Mouse (Mus musculus) kidney, postnatal 0 days (tissue): ENCODE data around the gene Slc25a42. TPM values are rescaled to one million over a fixed set of nuclear protein-coding genes. Genes with fewer than 3 reads are reported as not detected.
A peak's percentile ranks its signal among the peaks of the same experiment; 100 is the strongest.

Source experiments
- ATAC-seq: fragments of 200-750 bp; cut with Nextera tagmentation; replicated peaks from 2 replicates; pipeline ENCODE4 v1.8.0; 2017; ENCODE audit warnings: low read depth, moderate number of reproducible peaks, moderate TSS enrichment, moderate library complexity; ENCODE audit not compliant: low FRiP score
- DNase-seq: peaks from one replicate; pipeline ENCODE4 v3.0.0-alpha.2; 2016; ENCODE audit warnings: low spot score
- H3K27ac ChIP-seq: fragments of 300-500 bp; sonication (generic); 2 replicates; pipeline ENCODE4 v1.5.1; 2014; ENCODE audit warnings: mild to moderate bottlenecking
- H3K27me3 ChIP-seq: fragments of 300-500 bp; sonication (generic); 2 replicates; pipeline ENCODE4 v1.6.1; 2014; ENCODE audit warnings: low read length, mixed read lengths; ENCODE audit not compliant: insufficient read depth
- H3K36me3 ChIP-seq: fragments of 300-500 bp; sonication (generic); 2 replicates; pipeline ENCODE4 v1.6.1; 2014; ENCODE audit warnings: low read length, mixed read lengths; ENCODE audit not compliant: insufficient read depth
- H3K4me1 ChIP-seq: fragments of 300-500 bp; sonication (generic); replicated peaks from 2 replicates; pipeline ENCODE4 v1.6.1; 2014; ENCODE audit warnings: antibody characterized with exemption, low read length, mixed read lengths; ENCODE audit not compliant: insufficient read depth
- H3K4me2 ChIP-seq: fragments of 300-500 bp; sonication (generic); 2 replicates; pipeline ENCODE4 v1.6.1; 2014; ENCODE audit warnings: mild to moderate bottlenecking, low read length, moderate library complexity, mixed read lengths
- H3K4me3 ChIP-seq: fragments of 300-500 bp; sonication (generic); replicated peaks from 2 replicates; pipeline ENCODE4 v1.5.1; 2014; ENCODE audit warnings: low read depth, low read length
- H3K9ac ChIP-seq: fragments of 300-500 bp; sonication (generic); 2 replicates; pipeline ENCODE4 v1.6.1; 2014; ENCODE audit warnings: low read depth, low read length
- H3K9me3 ChIP-seq: fragments of 300-500 bp; sonication (generic); replicated peaks from 2 replicates; pipeline ENCODE4 v1.6.1; 2016; ENCODE audit warnings: low read length, inconsistent platforms, mixed read lengths
- CTCF ChIP-seq: IDR thresholded peaks from 2 replicates; pipeline ENCODE4 v1.5.1; 2016; ENCODE audit warnings: antibody characterized with exemption, low read depth, mild to moderate bottlenecking, moderate library complexity
- WGBS: fragments of 180-500 bp; shearing (Covaris S2); extraction: QIAGEN DNeasy Blood & Tissue Kit; methylation state at CpG from one replicate; pipeline ENCODE4 v1.1.7; 2014; 5-methylcytosine and 5-hydroxymethylcytosine counted together
- polyA plus RNA-seq: library from polyadenylated mRNA; unstranded; fragments of >200 nt; fragmentation: Nextera tagmentation; extraction: Ambion mirVana; gene quantifications from 2 replicates; pipeline ENCODE4 v1.2.1, GENCODE M21; 2015

Gene Slc25a42
- polyA plus RNA-seq, 1 experiment from 2014 or later = 5.6 TPM

- WGBS = 63% methylated on average over 7 of the region's 7 CpGs
- ATAC-seq (no peak; the same call in 1 of the 2 replicates), DNase-seq (no peak)
- no peak overlapping the region for H3K4me3 ChIP-seq
- TF ChIP-seq CTCF = no peak; the same call in 1 of the 2 replicates
- H3K27me3 ChIP-seq = no peaks in the 10 kb centered on the region
- H3K4me2 ChIP-seq = no peak overlapping the region
- H3K36me3 ChIP-seq = no peaks in the 10 kb centered on the region
- H3K27ac ChIP-seq = no peak overlapping the region
- no peak overlapping the region for H3K9ac ChIP-seq
- no peaks in the 10 kb centered on the region for H3K4me1 ChIP-seq
- no peaks in the 10 kb centered on the region for H3K9me3 ChIP-seq
These were observed 14.5 kb downstream of the Slc25a42 start for GRCm38 (mm10) chr8:70197603-70198002.

- Histone ChIP-seq H3K4me1 (no peaks in the 10 kb centered on the region), H3K4me3 (no peak overlapping the region), H3K36me3 (no peaks in the 10 kb centered on the region), H3K27me3 (no peaks in the 10 kb centered on the region), H3K27ac (no peak overlapping the region), H3K4me2 (no peak overlapping the region), H3K9me3 (no peaks in the 10 kb centered on the region), H3K9ac (no peak overlapping the region)
- ATAC-seq (no peak), DNase-seq (no peak)
- TF ChIP-seq CTCF = no peak; the same call in 1 of the 2 replicates
- 88% methylated on average over 2 of the region's 2 CpGs for WGBS
These were observed 16.3 kb downstream of the Slc25a42 start for GRCm38 (mm10) chr8:70195762-70196161.

GRCm38 (mm10) chr8:70194191-70194590 lies 17.9 kb downstream of the Slc25a42 start:
- no peaks in the 10 kb centered on the region for H3K4me1 ChIP-seq
- no peak overlapping the region for H3K4me3 ChIP-seq
- TF ChIP-seq CTCF = no peak
- no peaks in the 10 kb centered on the region; the same call in 1 of the 2 replicates for H3K36me3 ChIP-seq
- DNase-seq = no peak
- H3K4me2 ChIP-seq = no peak overlapping the region
- WGBS = 86% methylated on average over 3 of the region's 3 CpGs
- ATAC-seq = no peak
- no peak overlapping the region for H3K9ac ChIP-seq
- H3K27ac ChIP-seq = no peak overlapping the region
- H3K9me3 ChIP-seq = no peaks in the 10 kb centered on the region
- no peaks in the 10 kb centered on the region for H3K27me3 ChIP-seq

GRCm38 (mm10) chr8:70193238-70193637 lies 18.9 kb downstream of the Slc25a42 start:
- Histone ChIP-seq H3K4me3 (no peak overlapping the region), H3K9ac (no peak overlapping the region), H3K4me2 (no peak overlapping the region), H3K4me1 (no peaks in the 10 kb centered on the region), H3K27me3 (no peaks in the 10 kb centered on the region), H3K36me3 (no peaks in the 10 kb centered on the region; the same call in 1 of the 2 replicates), H3K27ac (no peak overlapping the region), H3K9me3 (no peaks in the 10 kb centered on the region)
- ATAC-seq = peak; percentile 71
- no peak for DNase-seq
- 71% methylated on average over 5 of the region's 5 CpGs for WGBS
- TF ChIP-seq CTCF = no peak

- no peak for TF ChIP-seq CTCF
- no peaks in the 10 kb centered on the region; the same call in 1 of the 2 replicates for H3K36me3 ChIP-seq
- H3K9me3 ChIP-seq = no peaks in the 10 kb centered on the region
- no peak overlapping the region for H3K9ac ChIP-seq
- DNase-seq = no peak
- 68% methylated on average over 7 of the region's 7 CpGs for WGBS
- H3K4me2 ChIP-seq = no peak overlapping the region
- no peaks in the 10 kb centered on the region for H3K4me1 ChIP-seq
- H3K27ac ChIP-seq = no peak overlapping the region
- no peaks in the 10 kb centered on the region for H3K27me3 ChIP-seq
- peak; percentile 22; the same call in 1 of the 2 replicates for ATAC-seq
- no peak overlapping the region for H3K4me3 ChIP-seq
These were observed 23.4 kb downstream of the Slc25a42 start for GRCm38 (mm10) chr8:70188707-70189106.

- Histone ChIP-seq H3K36me3 (peaks cover 23% of the 10 kb centered on the region; the same call in 1 of the 2 replicates), H3K9me3 (no peaks in the 10 kb centered on the region), H3K27ac (no peak overlapping the region), H3K27me3 (no peaks in the 10 kb centered on the region), H3K9ac (no peak overlapping the region), H3K4me3 (no peak overlapping the region), H3K4me1 (no peaks in the 10 kb centered on the region), H3K4me2 (no peak overlapping the region)
- TF ChIP-seq CTCF = no peak
- no peak for DNase-seq
- no peak for ATAC-seq
- 90% methylated on average over 4 of the region's 4 CpGs for WGBS
These were observed 28.9 kb downstream of the Slc25a42 start for GRCm38 (mm10) chr8:70183194-70183593.

- 46% methylated on average over 2 of the region's 2 CpGs for WGBS
- ATAC-seq = no peak
- Histone ChIP-seq H3K27me3 (no peaks in the 10 kb centered on the region), H3K27ac (no peak overlapping the region), H3K4me1 (no peaks in the 10 kb centered on the region), H3K4me3 (no peak overlapping the region), H3K9ac (no peak overlapping the region), H3K4me2 (no peak overlapping the region), H3K36me3 (peaks cover 31% of the 10 kb centered on the region; the same call in 1 of the 2 replicates), H3K9me3 (no peaks in the 10 kb centered on the region)
- TF ChIP-seq CTCF = no peak
- DNase-seq = no peak
These were observed 30.2 kb downstream of the Slc25a42 start for GRCm38 (mm10) chr8:70181903-70182252.
